9 mouse cellular contexts compared by ENCODE assay signal in genomic region chr4:155236737-155237385, GRCm38 (mm10). TPM values are rescaled to one million over a fixed set of nuclear protein-coding genes. Genes with fewer than 3 reads are reported as not detected.
DNase-seq lines count a peak whose midpoint lies in the region; ATAC-seq and TF ChIP-seq lines count a peak whose summit lies in the region.
"Had no signal": no experiment of that assay in that cellular context is flagged by ENCODE, and none has a peak within 500 bp of the region (broad histone marks: within the 10 kb centered on the region; RNA-seq: fewer than 3 reads in every experiment).

No protein-coding gene starts in this region.

- intact Hi-C loops in heart, postnatal 10 days (cut with DNase I): no loop called here
- intact Hi-C loops in left cerebral cortex, postnatal 36 days (cut with DNase I): no loop called here

- peak overlapping the region; percentile 100 for H3K27ac ChIP-seq in heart, embryonic 13.5 days (replicated peaks)
- H3K27ac ChIP-seq in lung, embryonic 14.5 days (ENCODE audit: low read depth): peak overlapping the region; percentile 99
- peak overlapping the region; percentile 99 for H3K27ac ChIP-seq in stomach, postnatal 0 days (replicated peaks)

- no peak for ATAC-seq in heart, embryonic 13.5 days (ENCODE audit: extremely low read depth, insufficient number of reproducible peaks, low FRiP score, low TSS enrichment)
- ATAC-seq in lung, embryonic 14.5 days (ENCODE audit: insufficient read depth): no peak
- ATAC-seq in stomach, postnatal 0 days (ENCODE audit: low FRiP score, low TSS enrichment): no peak

- no peaks in the 10 kb centered on the region for H3K9me3 ChIP-seq in heart, embryonic 13.5 days
- no peaks in the 10 kb centered on the region for H3K9me3 ChIP-seq in lung, embryonic 14.5 days (ENCODE audit: low read depth, low read length)
- no peaks in the 10 kb centered on the region for H3K9me3 ChIP-seq in stomach, postnatal 0 days (ENCODE audit: control insufficient read depth, low read length)

- TF ChIP-seq EP300 in stomach, postnatal 0 days (optimal IDR thresholded peaks at IDR 0.05): no peak

- peaks cover 70% of the 10 kb centered on the region for H3K4me1 ChIP-seq in heart, embryonic 13.5 days
- peaks cover 36% of the 10 kb centered on the region for H3K4me1 ChIP-seq in lung, embryonic 14.5 days (ENCODE audit: insufficient read depth)
- H3K4me1 ChIP-seq in stomach, postnatal 0 days (replicated peaks; ENCODE audit: control insufficient read depth, insufficient read depth): peaks cover 31% of the 10 kb centered on the region

- peak overlapping the region; percentile 79 for H3K9ac ChIP-seq in heart, embryonic 13.5 days
- H3K9ac ChIP-seq in lung, embryonic 14.5 days: no peak overlapping the region; the same call in 1 of the 2 replicates
- H3K9ac ChIP-seq in stomach, postnatal 0 days (ENCODE audit: low read length): no peak overlapping the region

- TF ChIP-seq CTCF in lung, embryonic 14.5 days (IDR thresholded peaks at IDR 0.05; ENCODE audit: low read depth): no peak
- no peak for TF ChIP-seq CTCF in stomach, postnatal 0 days (IDR thresholded peaks at IDR 0.05; ENCODE audit: low read depth)

- no peaks in the 10 kb centered on the region for H3K36me3 ChIP-seq in heart, embryonic 13.5 days
- H3K36me3 ChIP-seq in lung, embryonic 14.5 days (ENCODE audit: insufficient read depth): no peaks in the 10 kb centered on the region
- H3K36me3 ChIP-seq in stomach, postnatal 0 days (ENCODE audit: control insufficient read depth, insufficient read depth, low read length): no peaks in the 10 kb centered on the region

- WGBS in heart, embryonic 13.5 days: 79% methylated on average over 12 of the region's 12 CpGs
- 62% methylated on average over 12 of the region's 12 CpGs for WGBS in lung, embryonic 14.5 days
- WGBS in stomach, postnatal 0 days: 71% methylated on average over 12 of the region's 12 CpGs

- no peak overlapping the region for H3K4me3 ChIP-seq in heart, embryonic 13.5 days
- H3K4me3 ChIP-seq in lung, embryonic 14.5 days (ENCODE audit: low read depth, low read length): no peak overlapping the region
- H3K4me3 ChIP-seq in stomach, postnatal 0 days (ENCODE audit: low read depth, low read length): no peak overlapping the region

- H3K4me2 ChIP-seq in heart, embryonic 13.5 days: no peak overlapping the region
- no peak overlapping the region for H3K4me2 ChIP-seq in lung, embryonic 14.5 days
- H3K4me2 ChIP-seq in stomach, postnatal 0 days (replicated peaks; ENCODE audit: low read depth): no peak overlapping the region

- no peaks in the 10 kb centered on the region for H3K27me3 ChIP-seq in heart, embryonic 13.5 days (replicated peaks)
- no peaks in the 10 kb centered on the region for H3K27me3 ChIP-seq in lung, embryonic 14.5 days (ENCODE audit: insufficient read depth, low read length)
- no peaks in the 10 kb centered on the region for H3K27me3 ChIP-seq in stomach, postnatal 0 days (ENCODE audit: control insufficient read depth, insufficient read depth, low read length)

- no peak for DNase-seq in heart, postnatal 10 days
- peak; percentile 73 to 78 for DNase-seq in spleen, postnatal 36 days (ENCODE audit: low spot score in 2 of 2)
- DNase-seq in spleen, postnatal 14 days (ENCODE audit: low spot score in 2 of 2): no peak
- DNase-seq in lung, embryonic 14.5 days: peak; percentile 62
- DNase-seq in stomach, postnatal 0 days (ENCODE audit: low spot score): no peak
- no peak for DNase-seq in urinary bladder, postnatal 14 days (ENCODE audit: low spot score)
- no peak for DNase-seq in left cerebral cortex, postnatal 36 days (ENCODE audit: low spot score in 2 of 2)
- DNase-seq: adrenal gland, postnatal 25 days had no signal

RNA-seq across cellular contexts. Expression of gene Faap20, which starts 12.7 kb away (rescaled TPM):
- 63.2 and 71.1 TPM in 2 replicates for polyA plus RNA-seq in heart, embryonic 13.5 days (2015; fragmentation: Nextera tagmentation; extraction: Ambion mirVana)
- 10 to 100 TPM; 25.7 to 28.2 TPM for total RNA-seq in heart, postnatal 10 days (2021)
- 81.2 and 83.9 TPM in 2 replicates for polyA plus RNA-seq in lung, embryonic 14.5 days (2014; fragmentation: Nextera tagmentation; extraction: Ambion mirVana)
- polyA plus RNA-seq in stomach, postnatal 0 days (2015; fragmentation: Nextera tagmentation; extraction: Ambion mirVana): 43.5 and 46.3 TPM in 2 replicates
- total RNA-seq in left cerebral cortex, postnatal 36 days (2021): 10 to 100 TPM; 26.0 to 28.0 TPM

RNA-seq across cellular contexts. Expression of gene Ski, which starts 14.5 kb away (rescaled TPM):
- polyA plus RNA-seq in heart, embryonic 13.5 days (2015; fragmentation: Nextera tagmentation; extraction: Ambion mirVana): 10.1 and 10.2 TPM in 2 replicates
- 10 to 100 TPM; 89.2 to 89.6 TPM for total RNA-seq in heart, postnatal 10 days (2021)
- 23.7 and 25.8 TPM in 2 replicates for polyA plus RNA-seq in lung, embryonic 14.5 days (2014; fragmentation: Nextera tagmentation; extraction: Ambion mirVana)
- 9.7 and 10.8 TPM in 2 replicates for polyA plus RNA-seq in stomach, postnatal 0 days (2015; fragmentation: Nextera tagmentation; extraction: Ambion mirVana)
- total RNA-seq in left cerebral cortex, postnatal 36 days (2021): 100 to 1,000 TPM; 113 to 119 TPM

Comparison
In these comparisons a context has a peak if more than half of its experiments do, and no peak if none do; other contexts are left out.
1. DNase-seq: peak in spleen, postnatal 36 days (2 of 2) and lung, embryonic 14.5 days (single experiment); none in heart, postnatal 10 days (0 of 2), spleen, postnatal 14 days (0 of 2), stomach, postnatal 0 days (single experiment), urinary bladder, postnatal 14 days (single experiment) and left cerebral cortex, postnatal 36 days (0 of 2).
2. Peak in every context shown above with its lines, with median percentiles within 50 percentile points of each other: H3K27ac ChIP-seq.